Mouse (Mus musculus) megakaryocyte-erythroid progenitor cell, adult 5-6 weeks (primary cell): ENCODE data around the gene Ccr10. TPM values are rescaled to one million over a fixed set of nuclear protein-coding genes. Genes with fewer than 3 reads are reported as not detected.
"Not testable (repeated sequence)": the region's sequence is repeated elsewhere in the genome, so short reads cannot be mapped to it uniquely, and the experiment has no call there.

Experiments used
- ATAC-seq: replicated peaks from 2 replicates; pipeline ENCODE4 v1.8.0; 2016; ENCODE audit warnings: mild to moderate bottlenecking, inconsistent platforms; ENCODE audit not compliant: severe bottlenecking, poor library complexity, low FRiP score, low TSS enrichment
- total RNA-seq, 2 experiments: library from RNA; stranded (forward) in 1 of 2; stranded (reverse) in 1 of 2; fragments of 200-1000, 215-1000 nt in 1 of 2; fragments of >200 nt in 1 of 2; fragmentation: Nextera tagmentation in 1 of 2; gene quantifications; 2 replicates each; pipeline ENCODE4 v1.2.3; 2014 to 2017

Gene Ccr10
- total RNA-seq, 2 experiments from 2014 or later = not detected

DNA sequence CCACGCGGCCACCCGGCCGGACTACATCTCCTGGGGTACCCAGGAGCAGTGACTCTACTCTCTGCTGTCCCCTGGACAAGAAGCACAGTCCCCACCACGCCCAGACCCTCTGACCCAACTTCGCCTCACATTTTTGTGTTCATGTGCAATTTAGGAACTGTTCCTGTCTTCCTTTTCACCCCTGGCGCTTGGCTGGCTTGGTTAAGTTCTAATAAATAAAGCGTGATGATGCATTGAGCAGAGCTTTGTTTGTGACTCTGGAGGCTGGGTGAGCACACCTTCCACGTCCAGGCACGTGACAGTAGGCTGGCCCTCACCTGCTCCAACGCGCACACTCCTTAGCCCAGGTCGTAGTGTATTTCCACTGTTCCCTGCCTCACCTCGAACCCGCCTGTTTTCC, 13.7 kb downstream of the Ccr10 start:
- no peak for ATAC-seq

DNA sequence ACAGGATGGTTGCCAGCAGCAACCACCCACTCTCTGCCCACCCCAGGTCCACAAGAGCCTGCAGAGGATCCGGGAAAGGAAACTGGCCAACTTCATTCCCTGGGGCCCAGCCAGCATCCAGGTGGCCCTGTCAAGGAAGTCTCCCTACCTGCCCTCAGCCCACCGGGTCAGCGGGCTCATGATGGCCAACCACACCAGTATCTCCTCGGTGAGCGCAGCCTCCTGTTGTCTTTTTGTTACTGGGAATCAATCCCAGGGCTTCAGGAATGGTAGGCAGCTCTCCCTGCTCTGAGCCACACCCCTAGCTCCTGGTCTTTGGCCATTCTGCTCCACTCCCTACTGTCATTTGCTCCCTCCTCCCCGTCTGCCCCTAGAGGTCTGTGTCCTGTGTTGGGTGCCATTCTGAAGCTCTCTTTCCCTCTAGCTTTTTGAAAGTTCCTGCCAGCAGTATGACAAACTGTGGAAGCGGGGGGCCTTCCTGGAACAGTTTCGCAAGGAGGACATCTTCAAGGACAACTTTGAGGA, 14.2 kb downstream of the Ccr10 start:
- ATAC-seq = not testable (repeated sequence)

GRCm38 (mm10) chr11:101160151-101160550, 15.1 kb downstream of the Ccr10 start:
- ATAC-seq = not testable (repeated sequence)

GRCm38 (mm10) chr11:101155728-101156371, 19.4 kb downstream of the Ccr10 start, which contains the start of gene Tubg2:
Gene Tubg2 (plus strand): TSS chr11:101155907.
- ATAC-seq = no peak

DNA sequence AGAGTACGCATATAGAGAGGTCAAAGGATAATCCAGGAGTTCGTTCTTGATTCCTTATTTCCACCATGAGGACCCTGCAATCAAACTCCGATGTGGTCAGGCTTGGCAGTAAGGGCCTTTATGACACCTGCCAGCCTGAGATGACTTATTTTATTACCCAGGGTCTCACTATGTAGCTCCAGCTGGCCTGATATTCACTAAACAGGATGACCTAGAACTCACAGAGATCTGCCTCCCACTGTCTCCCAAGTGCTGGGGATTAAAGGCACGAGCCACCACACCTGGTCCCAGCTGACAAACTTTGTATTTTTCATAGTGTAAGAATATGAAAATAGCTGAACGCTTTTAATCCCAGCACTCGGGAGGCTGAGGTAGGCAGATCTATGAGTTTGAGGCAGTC, 20.1 kb downstream of the Ccr10 start:
- ATAC-seq = no peak

DNA sequence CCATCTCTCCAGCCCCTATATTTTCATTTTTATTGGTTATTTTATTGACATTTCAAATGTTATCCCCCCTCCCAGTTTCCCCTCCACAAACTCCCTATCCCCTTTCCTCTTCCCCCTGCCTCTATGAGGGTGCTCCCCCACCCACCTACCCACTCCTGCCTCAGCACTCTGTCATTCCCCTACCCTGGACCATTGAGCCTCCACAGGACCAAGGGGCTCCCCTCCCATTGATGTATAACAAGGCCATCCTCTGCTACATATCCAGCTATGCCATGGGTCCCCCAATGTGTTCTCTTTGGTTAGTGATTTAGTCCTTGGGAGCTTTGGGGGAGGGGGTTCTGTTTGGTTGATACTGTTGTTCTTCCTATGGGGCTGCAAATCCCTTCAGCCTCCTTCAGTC, 20.6 kb downstream of the Ccr10 start:
- no peak for ATAC-seq

DNA sequence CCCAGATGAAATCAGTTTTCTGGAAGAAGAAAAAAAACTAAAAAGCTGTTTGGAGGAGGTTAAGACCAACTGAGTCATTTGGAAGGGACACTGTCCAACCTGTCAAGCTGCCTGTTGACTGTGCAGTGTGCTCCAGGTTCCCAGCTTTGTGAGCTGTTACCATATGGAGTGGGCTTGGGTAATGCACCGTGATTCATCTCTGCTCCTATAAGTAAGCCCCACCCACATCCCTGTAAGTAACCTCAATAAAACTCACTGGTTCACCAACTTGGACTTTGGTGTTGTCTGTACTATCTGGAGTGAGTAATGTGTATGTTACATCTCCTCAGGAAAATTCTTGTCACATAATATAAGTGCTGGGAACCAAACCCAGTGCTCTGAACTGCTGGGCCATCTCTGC, 22.4 kb downstream of the Ccr10 start:
- no peak for ATAC-seq

GRCm38 (mm10) chr11:101151063-101151462, 24.2 kb downstream of the Ccr10 start:
- no peak for ATAC-seq

GRCm38 (mm10) chr11:101149178-101150105, 25.8 kb downstream of the Ccr10 start:
- 0 out of 2 replicates have a peak, but pooled peaks have one; percentile 10 for ATAC-seq

- no peak for ATAC-seq
These were observed 26.5 kb downstream of the Ccr10 start for GRCm38 (mm10) chr11:101148751-101149150.

DNA sequence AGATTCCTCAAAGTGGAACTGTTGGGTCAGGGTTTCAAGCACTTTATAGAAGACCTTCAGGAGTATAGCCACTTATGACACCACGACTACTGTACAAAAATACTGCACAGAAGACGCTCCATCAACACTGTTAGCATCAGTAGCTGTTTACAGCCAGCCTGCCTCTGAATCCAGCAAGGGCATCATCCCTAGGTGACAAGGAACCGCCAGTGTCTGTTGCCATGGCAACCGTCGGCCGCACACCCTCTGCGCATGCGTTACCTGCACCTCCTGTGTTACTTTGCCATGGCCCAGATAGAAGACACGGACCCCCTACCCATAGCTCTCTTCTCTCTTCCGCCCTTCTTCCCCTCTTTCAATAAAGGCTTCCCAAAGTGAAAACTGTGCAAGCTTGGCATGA, 28.9 kb downstream of the Ccr10 start:
- ATAC-seq = no peak

DNA sequence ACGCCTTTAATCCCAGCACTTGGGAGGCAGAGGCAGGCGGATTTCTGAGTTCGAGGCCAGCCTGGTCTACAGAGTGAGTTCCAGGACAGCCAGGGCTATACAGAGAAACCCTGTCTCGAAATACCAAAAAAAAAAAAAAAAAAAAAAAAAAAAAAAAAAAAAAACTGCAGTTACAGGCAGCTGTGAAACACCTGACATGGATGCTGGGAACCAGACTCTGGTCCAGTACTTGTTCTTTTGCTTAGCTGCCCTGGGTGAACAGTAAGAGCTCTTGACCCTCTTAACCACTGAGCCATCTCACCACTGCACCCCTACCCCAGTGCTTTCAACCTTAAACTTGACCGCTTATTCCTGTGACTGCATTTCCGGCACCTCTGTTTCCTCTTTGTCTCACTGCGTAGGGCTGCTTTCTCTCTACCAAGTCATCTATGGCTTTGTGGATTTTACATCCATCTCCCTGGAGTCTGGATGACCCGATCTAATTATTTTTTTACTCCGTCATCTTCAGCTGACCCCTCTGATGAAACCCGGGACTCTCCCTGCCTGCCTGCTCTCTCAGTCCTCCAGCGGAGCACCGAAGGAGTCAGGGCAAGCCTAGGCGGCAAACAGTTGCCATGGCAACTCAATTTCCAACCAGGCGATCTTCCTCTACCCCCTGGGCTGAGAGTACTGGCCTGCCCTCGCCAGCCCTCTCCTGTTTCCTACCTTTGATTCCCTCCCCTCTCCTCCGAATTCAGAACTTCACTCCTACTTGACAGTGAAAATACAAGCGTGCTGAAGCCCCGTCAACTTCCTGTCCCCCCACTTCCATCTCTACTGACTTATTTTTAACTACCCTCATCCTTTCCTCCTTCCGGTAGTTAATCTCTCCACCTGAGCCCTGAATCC, 31.7 kb downstream of the Ccr10 start:
- no peak for ATAC-seq

DNA sequence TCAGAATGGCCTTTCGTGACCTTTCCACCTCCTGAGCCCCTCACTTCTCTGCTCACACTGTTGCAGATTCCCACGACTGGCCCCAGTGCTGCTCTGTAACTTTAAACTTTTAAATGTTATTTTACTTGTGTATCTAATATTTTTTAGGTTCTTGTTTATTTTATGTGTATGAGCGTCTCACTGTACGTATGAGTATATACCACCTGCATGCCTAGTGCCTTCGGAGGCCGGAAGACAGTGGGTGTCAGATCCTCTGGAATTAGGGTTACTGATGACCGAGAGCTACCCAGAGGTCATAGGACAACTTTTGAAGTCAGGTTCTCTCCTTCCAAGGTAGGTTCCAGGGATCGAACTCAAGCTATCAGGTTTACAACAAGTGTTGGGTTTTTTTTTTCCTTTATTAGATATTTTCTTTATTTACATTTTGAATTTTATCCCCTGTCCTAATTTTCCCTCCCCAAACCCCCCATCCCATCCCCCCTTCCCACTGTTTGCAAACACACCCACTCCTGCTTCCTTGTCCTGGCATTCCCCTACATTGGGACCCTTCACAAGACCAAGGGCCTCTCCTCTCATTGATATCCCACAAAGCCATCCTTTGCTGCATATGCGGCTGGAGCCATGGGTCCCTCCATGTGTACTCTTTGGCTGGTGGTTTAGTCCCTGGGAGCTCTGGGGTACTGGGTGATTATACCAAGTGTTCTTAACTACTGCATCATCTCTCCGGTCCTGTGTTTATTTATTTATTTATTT, 32.9 kb downstream of the Ccr10 start:
- ATAC-seq = no peak

DNA sequence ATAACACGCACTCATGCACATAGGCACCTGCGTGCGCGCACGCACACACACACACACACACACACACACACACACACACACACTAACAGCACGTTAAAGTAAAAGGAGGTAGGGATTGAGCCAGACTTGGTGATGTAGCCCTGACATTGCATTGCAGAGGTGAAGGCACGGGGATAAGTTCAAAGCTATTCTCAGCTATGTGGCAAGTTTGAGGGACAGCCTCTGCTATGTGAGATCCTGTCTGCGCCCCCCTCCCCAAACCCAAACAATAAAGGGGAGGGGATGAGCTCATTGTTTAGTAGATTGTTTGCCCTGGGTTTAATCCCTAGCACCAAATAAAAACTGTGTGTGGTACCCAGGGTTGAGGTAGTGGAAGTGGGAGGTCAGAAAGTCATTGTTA, 34.2 kb downstream of the Ccr10 start:
- no peak for ATAC-seq

GRCm38 (mm10) chr11:101140164-101140819, 35.0 kb downstream of the Ccr10 start:
- ATAC-seq = no peak

DNA sequence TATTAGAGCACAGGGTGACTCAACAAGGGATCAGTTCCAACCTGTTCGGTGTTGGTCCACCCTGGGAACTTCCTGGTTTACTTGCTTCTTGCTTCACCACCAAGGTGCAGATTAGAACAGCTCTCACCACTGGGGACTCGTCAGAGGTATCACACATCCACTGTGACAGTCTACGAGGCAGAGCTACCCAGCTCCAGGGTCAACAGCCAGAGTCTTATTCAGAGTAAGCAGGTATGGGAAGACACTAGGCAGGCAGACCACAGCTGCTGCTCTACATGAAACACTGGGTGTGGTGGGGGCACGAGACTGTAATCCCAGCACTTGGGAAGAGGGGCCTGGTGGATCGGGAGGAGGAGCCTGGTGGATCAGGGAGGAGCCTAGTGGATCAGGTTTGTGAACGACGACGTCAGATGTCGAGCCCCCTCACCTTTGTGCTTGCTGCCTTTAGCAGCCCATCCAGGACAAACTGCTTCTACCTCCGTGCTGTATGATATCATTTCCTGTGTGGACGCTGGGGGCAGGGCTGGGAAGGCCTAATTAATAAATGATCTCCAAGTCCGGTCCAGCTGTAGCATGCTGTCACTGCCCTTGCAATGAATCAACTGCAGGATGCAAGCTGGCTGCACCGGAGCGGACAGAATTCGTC, 36.6 kb downstream of the Ccr10 start:
- no peak for ATAC-seq

- no peak for ATAC-seq
These were observed 38.2 kb downstream of the Ccr10 start for GRCm38 (mm10) chr11:101137000-101137399.
